Mouse (Mus musculus) erythroblast, embryonic 14.5 days (primary cell): ENCODE measurements around the gene Tex37.

Source experiments
- GATA1 ChIP-seq: IDR thresholded peaks from 2 replicates; pipeline ENCODE4 v1.6.1; 2012; ENCODE audit warnings: low read length, inconsistent platforms, mixed read lengths
- TAL1 ChIP-seq: IDR thresholded peaks from 3 replicates; pipeline ENCODE4 v1.6.1; 2012; ENCODE audit warnings: low read length, inconsistent platforms, mixed read lengths

DNA sequence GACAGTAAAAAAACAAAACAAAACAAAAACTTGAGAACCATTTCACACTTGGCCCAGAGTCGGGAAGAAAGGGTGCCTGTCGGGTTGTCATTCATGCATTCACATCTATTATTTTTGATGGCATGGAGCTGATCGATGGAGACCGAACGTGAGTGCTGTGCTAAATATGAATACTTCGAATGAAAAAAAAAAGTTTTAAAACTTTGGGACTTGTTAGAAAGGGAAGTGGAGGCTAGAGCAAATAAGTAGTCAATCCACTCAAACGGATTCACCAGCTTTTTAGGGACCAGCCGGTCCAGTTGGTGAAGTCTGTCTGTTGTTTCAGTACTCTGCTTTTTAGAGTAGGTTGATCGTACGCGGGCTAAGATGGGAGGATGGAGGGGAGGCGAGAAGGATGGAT, 37.1 kb upstream of the Tex37 start:
- no peak for TF ChIP-seq GATA1
- TF ChIP-seq TAL1: no peak
